Mouse (Mus musculus): ENCODE results near the gene Ccdc88c.
A peak's percentile ranks its signal among the peaks of the same experiment; 100 is the strongest.

Ccdc88c gene

DNA sequence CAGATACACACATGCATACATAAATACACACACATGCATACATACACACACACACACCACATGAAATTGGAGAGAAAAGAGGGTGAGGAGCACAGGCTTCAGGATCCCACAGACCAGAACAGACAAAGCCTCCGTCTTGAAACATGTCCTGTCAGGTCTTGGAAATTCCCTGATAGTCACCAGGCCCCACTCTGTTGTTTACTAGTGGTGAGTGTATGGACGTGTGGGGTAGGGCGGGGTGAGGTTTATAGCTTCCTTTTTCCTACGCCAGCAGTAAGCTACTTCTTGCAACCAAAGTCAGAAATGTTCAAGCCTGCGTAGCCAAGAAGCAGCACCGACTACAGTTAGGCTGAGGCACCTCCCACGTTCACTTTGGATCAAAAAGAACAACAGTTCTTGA is 145.7 kb downstream of the Ccdc88c start:
- no peak for DNase-seq (ENCODE audit: low read depth, low spot score)

GRCm38 (mm10) chr12:100878556-100878955 is 150.3 kb downstream of the Ccdc88c start:
- no peak for DNase-seq (ENCODE audit: low read depth, low spot score)

DNA sequence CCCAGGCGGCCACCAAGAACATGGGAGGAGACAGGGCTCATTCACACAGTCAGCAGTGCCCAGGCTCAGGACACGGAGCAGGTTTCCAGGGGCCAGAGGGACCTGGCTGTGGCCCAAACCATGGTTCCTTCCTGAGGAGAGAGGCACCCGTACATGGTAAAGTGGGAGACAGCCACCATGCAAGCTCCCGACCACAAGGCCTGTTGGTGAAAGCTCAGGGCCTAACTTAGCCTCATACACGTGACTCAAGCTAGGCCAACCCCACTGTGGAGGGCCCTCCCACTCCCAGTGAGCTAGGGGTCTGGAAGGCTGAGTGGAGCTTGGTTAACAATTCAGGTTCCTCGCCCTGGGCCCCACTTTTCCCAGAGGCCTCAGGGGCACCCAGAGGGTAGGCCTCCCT is 150.9 kb downstream of the Ccdc88c start:
- no peak for DNase-seq (ENCODE audit: low read depth, low spot score)

GRCm38 (mm10) chr12:100875960-100876359 is 152.9 kb downstream of the Ccdc88c start:
- DNase-seq (ENCODE audit: low read depth, low spot score): no peak

- peak; percentile 82 for DNase-seq (ENCODE audit: low read depth, low spot score)
Observed at GRCm38 (mm10) chr12:100875553-100875952, 153.3 kb downstream of the Ccdc88c start.

- DNase-seq (ENCODE audit: low read depth, low spot score): no peak
Observed at GRCm38 (mm10) chr12:100873612-100874011, 155.2 kb downstream of the Ccdc88c start.

- DNase-seq (ENCODE audit: low read depth, low spot score): no peak
Observed at GRCm38 (mm10) chr12:100871841-100872240, 157.0 kb downstream of the Ccdc88c start.

DNA sequence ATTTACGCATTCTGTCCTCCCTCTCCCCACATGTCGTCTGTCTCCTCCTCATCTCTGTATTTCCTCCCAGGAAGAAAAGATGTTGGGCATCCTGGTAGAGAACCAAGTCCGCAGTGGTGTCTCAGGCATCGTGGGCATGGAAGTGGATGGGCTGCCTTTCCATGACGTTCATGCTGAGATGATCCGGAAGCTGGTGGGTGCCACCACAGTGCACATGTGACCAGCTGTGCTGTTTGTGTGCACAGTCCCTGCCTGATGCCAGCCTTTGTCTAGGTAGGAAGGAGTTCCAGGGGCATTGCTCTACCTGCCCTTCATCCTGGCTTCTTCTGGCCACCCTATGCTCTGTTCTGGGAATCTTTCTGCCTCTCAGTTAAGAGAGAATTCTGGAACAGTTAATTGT is 157.6 kb downstream of the Ccdc88c start:
- DNase-seq (ENCODE audit: low read depth, low spot score): no peak

DNA sequence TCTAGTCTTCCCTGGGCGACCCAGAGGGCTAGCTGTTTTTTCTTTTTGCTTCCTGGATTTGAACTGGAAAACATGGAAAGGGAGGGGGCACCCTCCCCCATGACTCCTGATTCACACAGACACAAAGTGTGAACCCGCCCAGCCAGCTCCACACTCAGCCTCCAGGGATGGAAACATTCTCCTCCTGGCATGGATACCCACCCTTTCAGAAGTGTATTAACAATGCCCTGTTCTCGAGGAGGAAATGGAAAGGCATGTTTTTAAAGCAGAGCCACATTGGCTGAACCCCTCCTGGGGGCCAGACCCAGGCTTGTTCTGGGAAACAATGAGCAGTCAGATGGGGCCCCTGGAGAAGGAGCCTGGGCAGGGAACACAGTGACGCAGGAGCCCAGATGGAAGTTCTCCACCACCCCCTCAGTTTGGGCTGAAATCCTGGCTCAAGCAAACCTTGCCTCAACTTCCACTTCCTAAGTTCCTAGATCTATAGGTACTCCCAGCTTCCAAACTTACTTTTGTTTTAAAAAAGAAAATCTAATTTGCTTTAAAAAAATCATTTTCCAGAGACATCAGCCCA is 160.7 kb downstream of the Ccdc88c start:
- DNase-seq (ENCODE audit: low read depth, low spot score): no peak

- no peak for DNase-seq (ENCODE audit: low read depth, low spot score)
Observed at GRCm38 (mm10) chr12:100867097-100867496, 161.8 kb downstream of the Ccdc88c start.

GRCm38 (mm10) chr12:100865509-100866078 is 163.3 kb downstream of the Ccdc88c start:
- DNase-seq (ENCODE audit: low read depth, low spot score): no peak

GRCm38 (mm10) chr12:100865072-100865471 is 163.8 kb downstream of the Ccdc88c start:
- no peak for DNase-seq (ENCODE audit: low read depth, low spot score)

- DNase-seq (ENCODE audit: low read depth, low spot score): no peak
Observed at GRCm38 (mm10) chr12:100862856-100863446, 165.9 kb downstream of the Ccdc88c start.

GRCm38 (mm10) chr12:100862272-100862671 is 166.6 kb downstream of the Ccdc88c start:
- DNase-seq (ENCODE audit: low read depth, low spot score): no peak
